Mouse (Mus musculus): ENCODE measurements around the gene Mrpl54.

Mrpl54 gene

DNA sequence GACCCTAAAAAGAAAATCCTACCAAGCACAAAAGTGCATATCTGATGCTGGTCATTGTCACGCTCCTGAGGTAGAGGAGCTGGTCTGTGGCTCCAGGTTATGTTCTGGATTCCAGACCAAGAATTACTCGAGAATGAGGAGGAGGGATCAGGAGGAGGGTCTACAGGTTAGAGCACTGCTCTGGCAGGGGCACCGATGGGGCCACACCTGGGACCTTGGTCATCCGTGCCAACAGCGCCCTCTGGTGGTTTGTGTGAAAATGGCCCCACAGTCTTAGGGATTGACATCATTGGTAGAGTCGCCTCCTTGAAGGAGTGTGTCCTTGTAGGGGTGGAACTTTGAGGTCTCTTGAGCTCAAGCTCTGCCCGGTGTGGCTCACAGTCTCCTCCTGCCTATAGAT lies 48.8 kb downstream of the Mrpl54 start:
- DNase-seq: peak; percentile 89

DNA sequence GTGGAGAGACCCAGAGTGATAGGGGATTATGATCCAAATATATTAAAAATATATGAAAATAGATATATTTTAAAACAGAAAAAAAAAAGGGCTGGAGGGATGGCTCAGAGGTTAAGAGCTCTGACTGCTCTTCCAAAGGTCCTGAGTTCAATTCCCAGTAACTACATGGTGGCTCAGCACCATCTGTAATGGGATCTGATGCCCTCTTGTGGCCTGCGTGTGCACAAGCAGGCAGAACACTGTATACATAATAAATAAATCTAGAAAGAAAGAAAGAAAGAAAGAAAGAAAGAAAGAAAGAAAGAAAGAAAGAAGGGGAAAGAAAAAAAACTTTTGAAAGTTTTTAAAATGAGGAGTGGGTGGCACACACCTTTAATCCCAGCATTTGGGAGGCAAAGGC lies 49.5 kb downstream of the Mrpl54 start:
- DNase-seq: peak; percentile 71

DNA sequence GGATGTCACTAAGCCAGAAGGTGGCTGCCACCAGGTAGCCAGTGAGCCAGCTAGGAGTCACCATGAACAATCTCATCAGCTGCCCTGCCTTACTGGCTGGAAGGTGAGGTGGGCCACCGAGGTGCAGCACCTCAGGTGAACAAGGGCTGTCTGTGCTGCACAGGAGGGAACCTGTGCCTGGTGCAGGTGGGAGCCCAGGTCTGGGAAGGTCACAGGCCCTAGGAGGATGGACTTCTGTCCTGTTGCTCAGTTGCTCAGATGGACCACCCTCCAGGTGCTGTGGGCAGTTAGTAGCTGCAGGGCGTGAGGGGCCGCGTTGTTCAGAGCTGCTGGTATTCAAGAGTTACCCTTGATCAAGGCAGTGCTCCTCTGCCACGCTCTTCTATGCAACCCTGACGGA lies 49.9 kb downstream of the Mrpl54 start:
- no peak for DNase-seq

DNA sequence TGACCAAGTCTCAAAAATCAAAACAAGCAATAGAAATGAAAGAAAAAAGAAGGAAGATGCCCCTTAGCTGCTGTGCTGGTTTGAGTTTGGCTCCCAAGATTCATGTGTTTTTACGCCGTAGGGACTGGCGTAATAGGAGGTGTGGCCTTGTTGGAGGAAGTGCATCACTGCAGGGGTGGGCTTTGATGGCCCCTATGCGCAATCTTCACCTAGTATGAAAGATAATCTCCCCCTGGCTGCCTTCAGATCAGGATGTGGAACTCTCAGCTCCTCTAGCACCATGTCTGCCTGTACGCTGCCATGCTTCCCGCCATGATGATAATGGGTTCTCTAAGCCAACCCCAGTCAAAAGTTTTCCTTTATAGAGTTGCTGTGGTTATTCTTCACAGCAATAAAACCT lies 50.5 kb downstream of the Mrpl54 start:
- DNase-seq: no peak

Data from thymus, postnatal 4 days (tissue).